Mouse (Mus musculus) right cerebral cortex, postnatal 25 days (tissue): ENCODE measurements at regions not wholly inside any gene's neighbourhood (a gene's known extent, or its start where the extent isn't known, plus 50 kb on each side); places are given as distances from the start of the nearest gene placed in this dataset.

ENCODE experiments used
- DNase-seq: peaks from one replicate; pipeline ENCODE4 v3.0.0; 2022

GRCm38 (mm10) chr2:137564064-137564624 is 447.7 kb upstream of the Jag1 start:
- no peak for DNase-seq

- DNase-seq = no peak
Observed at GRCm38 (mm10) chr2:137560366-137560765, 443.9 kb upstream of the Jag1 start.

GRCm38 (mm10) chr2:137553871-137554270 is 437.4 kb upstream of the Jag1 start:
- no peak for DNase-seq

GRCm38 (mm10) chr2:137536581-137536980 is 420.1 kb upstream of the Jag1 start:
- no peak for DNase-seq

- no peak for DNase-seq
Observed at GRCm38 (mm10) chr2:137516271-137516670, 399.8 kb upstream of the Jag1 start.

- no peak for DNase-seq
Observed at GRCm38 (mm10) chr2:137515043-137515442, 398.6 kb upstream of the Jag1 start.

GRCm38 (mm10) chr2:137513895-137514506 is 397.6 kb upstream of the Jag1 start:
- DNase-seq = no peak

GRCm38 (mm10) chr2:137510671-137511235 is 394.3 kb upstream of the Jag1 start:
- DNase-seq = no peak

- DNase-seq = no peak
Observed at GRCm38 (mm10) chr2:137501236-137501635, 384.8 kb upstream of the Jag1 start.

- no peak for DNase-seq
Observed at GRCm38 (mm10) chr2:137497616-137498015, 381.2 kb upstream of the Jag1 start.

- DNase-seq = no peak
Observed at GRCm38 (mm10) chr2:137493600-137493999, 377.2 kb upstream of the Jag1 start.

GRCm38 (mm10) chr2:137489181-137489682 is 372.8 kb upstream of the Jag1 start:
- no peak for DNase-seq

GRCm38 (mm10) chr2:137468769-137469168 is 352.3 kb upstream of the Jag1 start:
- no peak for DNase-seq

GRCm38 (mm10) chr2:137457061-137457753 is 340.8 kb upstream of the Jag1 start:
- no peak for DNase-seq

- no peak for DNase-seq
Observed at GRCm38 (mm10) chr2:137456436-137456835, 340.0 kb upstream of the Jag1 start.

- DNase-seq = no peak
Observed at GRCm38 (mm10) chr2:137446919-137447318, 330.5 kb upstream of the Jag1 start.

- DNase-seq = no peak
Observed at GRCm38 (mm10) chr2:137437741-137438140, 321.3 kb upstream of the Jag1 start.

- no peak for DNase-seq
Observed at GRCm38 (mm10) chr2:137436161-137436560, 319.7 kb upstream of the Jag1 start.

- DNase-seq = no peak
Observed at GRCm38 (mm10) chr2:137422656-137423055, 306.2 kb upstream of the Jag1 start.

GRCm38 (mm10) chr2:137419678-137420077 is 303.2 kb upstream of the Jag1 start:
- DNase-seq = no peak

- DNase-seq = no peak
Observed at GRCm38 (mm10) chr2:137417691-137418090, 301.2 kb upstream of the Jag1 start.

- DNase-seq = no peak
Observed at GRCm38 (mm10) chr2:137413432-137413831, 297.0 kb upstream of the Jag1 start.

- no peak for DNase-seq
Observed at GRCm38 (mm10) chr2:137409611-137410010, 293.2 kb upstream of the Jag1 start.

GRCm38 (mm10) chr2:137408294-137408693 is 291.9 kb upstream of the Jag1 start:
- no peak for DNase-seq
